Mouse (Mus musculus) skeletal muscle tissue, adult 2 months (tissue): ENCODE measurements at regions not wholly inside any gene's neighbourhood (a gene's known extent, or its start where the extent isn't known, plus 50 kb on each side); places are given as distances from the start of the nearest gene placed in this dataset.

Experiments used
- DNase-seq: peaks from one replicate; pipeline ENCODE4 v3.0.0-alpha.2; 2012; ENCODE audit warnings: low read depth, low spot score

DNA sequence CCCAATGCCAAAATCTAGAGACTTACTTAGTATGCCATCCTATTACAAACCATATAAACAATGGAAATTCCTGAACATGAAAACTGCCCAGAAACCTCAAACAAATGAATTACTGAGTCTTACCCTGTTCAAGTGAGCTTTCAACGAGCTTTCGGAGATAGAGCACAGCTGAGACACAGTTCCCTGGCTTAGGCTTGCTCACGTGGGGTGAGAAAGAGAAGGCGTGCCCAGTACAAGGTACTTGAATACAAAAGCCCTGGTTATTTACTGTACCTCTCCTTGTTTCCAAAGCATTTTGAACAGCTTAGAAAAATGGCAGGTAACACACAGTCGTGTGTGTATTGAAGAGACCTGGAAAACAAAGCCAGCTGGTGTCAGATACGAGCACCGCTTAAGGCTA is 191.8 kb upstream of the Sox9 start:
- DNase-seq = no peak

DNA sequence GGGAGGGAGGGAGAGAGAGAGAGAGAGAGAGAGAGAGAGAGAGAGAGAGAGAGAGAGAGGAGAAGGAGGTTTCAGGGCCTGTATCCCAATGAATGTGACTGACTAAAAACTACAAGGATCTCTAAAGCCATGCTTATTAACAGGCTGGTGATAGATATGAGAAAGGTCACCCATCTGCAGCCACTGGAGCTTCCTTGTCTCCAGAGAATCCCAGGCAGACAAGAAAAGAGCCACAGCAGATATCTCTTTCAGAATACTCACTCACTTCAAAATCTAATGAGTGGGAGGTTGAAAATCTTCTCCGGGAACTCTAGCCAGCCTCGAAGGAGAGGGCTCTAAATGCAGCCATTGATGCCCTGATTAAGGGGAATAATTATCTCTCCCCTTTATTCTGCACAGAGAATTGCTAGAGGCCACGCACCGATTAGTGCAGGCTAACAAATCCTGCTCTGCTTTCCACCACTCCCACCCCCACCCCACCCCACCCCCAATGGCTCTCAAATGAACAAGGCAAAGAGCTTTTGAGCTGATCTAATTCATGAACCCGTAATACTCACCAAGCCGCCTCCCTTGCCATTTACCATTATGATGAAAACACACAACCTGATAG is 189.5 kb upstream of the Sox9 start:
- DNase-seq = no peak

DNA sequence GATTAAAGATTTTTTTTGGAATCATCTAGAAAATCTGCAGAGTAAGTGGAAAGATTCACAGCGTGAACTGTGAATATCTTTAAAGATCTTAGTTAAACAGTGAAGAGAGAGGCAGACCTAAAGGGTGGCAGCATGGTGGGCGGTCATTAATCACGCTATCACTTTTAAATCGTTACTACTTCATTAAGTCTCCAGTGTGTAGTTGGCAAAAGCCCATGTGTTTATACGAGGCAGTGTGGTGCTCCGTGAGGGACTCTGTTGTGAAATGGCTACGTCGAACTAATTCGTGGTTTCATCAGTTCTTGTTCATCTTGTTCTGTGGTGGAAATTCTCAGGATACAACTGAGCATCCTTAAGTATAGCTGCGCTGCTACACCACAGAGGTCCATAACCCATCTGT is 188.2 kb upstream of the Sox9 start:
- DNase-seq = no peak

DNA sequence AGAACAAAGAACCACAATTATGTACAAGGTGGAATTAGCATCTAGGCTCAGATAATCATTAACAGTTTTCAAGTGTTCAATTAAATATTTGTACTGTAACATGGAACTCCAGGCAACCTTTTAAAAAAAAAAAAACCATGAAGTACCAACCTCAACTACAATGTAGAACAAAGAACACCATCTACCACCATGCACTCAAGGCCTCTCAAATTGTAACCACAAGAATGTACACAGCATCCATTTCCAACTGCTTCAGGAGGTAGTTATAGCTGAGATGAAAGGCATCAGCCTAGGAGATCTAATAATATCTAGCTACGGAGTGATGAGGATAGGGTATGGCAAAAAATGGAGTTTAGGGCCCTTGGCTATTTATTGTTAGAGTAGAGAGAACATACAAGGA is 174.7 kb upstream of the Sox9 start:
- DNase-seq = no peak

DNA sequence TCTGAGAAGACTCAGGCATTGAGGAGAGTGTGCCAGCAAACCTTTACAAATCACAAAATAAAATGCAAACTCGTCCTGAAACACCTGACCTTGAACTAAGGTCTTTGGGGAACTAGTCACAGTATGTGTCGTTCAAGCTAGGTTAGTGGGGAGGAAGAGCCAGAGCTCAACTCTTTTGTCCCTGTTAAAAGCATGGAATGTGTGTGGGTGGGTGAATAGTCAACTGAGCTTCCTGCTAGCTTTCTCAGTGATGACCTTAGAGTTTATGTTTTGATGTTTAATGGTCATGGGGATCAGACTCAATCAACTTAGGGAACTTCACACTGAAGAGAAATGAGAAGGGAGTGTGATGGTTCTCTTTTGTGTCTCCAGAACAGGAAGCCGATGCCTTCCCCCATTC is 172.7 kb upstream of the Sox9 start:
- DNase-seq = no peak

DNA sequence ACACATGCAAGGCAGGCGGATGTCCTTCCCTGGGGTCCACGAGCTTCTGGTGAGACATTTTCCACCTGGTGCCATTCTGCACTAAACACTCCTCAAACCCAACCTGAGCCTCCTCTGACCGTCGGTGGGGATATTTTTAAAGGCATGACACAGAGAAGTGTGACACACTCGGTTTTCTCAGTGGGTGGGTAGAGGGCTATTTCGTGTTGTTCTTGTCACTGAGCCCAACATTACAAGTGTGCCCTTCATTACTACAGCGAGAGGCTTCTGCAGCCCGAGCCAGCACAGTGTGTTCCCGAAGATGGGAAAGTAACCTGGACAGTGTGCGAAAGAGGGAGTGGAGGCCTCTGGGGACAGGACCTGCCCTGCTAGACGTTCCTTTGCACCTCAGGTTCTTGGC is 171.0 kb upstream of the Sox9 start:
- peak; percentile 46 for DNase-seq

DNA sequence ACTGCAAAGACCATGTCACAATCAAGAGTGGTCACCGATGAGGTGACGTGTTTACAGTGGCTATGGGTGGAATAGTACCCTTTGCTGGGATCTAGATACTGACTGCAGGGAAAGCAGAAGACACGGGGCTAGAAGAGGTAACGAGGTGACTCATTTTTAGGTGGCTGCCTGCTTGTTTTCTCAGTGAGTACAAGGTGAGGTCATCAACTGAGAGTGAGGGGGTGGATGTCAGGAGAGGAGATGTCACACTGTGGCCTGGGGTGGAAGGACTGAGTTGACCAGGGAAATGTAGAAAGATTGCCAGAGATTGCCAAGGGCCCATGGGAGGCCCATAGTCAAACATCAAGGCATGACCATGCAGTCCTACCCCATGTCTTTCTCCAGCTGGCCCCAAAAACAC is 166.4 kb upstream of the Sox9 start:
- DNase-seq = no peak

DNA sequence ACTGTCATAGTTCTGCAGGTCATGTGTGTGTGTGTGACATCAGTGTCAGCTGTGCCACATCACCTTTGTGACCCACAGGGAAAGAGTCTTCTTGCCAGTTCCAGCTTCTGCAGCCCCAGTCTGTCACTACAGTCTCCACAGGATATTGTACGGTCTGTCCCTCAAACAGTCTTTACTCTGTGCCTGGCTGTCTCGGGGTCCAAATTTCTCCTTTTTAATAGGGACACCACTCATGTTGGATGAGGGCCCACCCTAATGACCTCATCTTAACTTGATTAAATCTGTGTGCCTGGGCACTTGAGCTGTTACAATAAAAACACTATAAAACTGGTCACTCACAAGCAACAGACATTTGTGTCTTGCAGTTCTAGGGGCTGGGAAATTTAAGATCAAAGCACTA is 165.1 kb upstream of the Sox9 start:
- DNase-seq = no peak

DNA sequence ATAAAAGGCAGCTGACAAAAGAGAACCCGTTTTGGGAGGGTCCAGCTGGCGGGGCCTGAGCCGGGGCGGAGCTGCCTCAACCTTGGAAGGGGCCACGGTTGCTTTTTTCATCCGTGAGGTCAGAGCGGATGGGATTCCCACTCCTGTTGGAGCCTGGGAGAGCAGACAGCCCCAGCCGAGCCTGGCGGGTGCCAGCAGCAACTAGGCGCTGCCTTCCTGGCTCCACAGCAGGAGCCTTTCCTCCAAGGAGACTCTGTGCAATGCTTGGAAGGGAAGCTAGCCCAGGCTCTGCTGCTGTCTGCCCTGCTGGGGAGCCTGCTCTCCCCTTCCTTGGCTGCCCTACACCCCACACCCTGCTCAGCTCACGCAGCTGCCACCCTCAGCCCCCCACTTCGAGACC is 161.1 kb upstream of the Sox9 start:
- DNase-seq = peak; percentile 65

DNA sequence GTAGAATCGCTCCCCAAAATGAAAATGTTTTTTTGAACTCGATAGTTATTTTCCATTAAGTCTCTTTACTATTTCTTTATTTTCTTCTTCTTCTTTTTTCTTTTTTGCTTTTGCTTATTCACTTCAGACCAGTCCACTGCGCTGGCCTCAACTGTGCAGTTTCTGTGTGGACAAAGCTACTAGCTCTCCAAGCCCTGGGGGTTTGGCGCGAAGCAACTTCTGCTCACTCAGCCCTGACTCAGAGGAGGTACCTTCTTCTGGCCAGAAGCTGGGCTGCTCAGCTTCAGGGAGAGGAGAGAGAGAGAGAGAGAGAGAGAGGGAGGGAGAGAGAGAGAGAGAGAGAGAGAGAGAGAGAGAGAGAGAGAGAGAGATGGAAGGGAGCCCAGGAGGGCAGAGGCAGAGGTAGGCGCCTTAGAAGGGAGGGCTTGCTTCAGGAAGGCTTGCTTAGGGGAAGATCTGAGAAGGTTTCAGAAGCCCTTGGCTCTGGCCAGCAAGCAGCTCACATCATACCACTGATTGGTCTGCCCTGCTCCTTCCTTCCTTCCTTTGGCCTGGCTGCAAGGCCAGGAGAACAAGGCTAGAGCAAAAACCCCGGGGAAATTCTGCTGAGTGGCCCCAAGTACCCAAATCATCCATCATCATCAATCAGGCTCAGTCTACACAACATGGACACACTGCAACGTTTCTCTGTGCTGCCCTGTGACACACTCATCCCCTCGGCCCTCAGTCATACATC is 160.5 kb upstream of the Sox9 start:
- DNase-seq = peak; percentile 22

DNA sequence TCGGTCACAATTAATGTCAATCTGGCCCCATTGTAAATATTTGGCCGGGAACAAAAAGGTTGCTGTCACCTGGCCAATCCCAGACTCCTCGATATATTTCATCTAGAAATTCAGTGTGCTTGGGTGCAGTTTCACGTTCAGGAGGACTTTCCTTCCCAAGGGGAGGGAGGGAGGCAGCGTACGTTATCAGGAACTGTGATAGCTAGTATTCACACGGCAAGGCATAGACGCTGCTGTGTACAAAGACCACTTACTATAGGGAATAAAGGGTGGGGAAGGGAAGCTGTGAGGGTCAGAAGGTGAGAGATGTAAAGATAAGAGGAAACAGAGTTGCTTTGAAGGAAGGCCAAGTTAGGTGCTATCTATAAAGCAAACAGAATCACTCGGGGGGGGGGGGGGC is 132.7 kb upstream of the Sox9 start:
- DNase-seq = no peak

DNA sequence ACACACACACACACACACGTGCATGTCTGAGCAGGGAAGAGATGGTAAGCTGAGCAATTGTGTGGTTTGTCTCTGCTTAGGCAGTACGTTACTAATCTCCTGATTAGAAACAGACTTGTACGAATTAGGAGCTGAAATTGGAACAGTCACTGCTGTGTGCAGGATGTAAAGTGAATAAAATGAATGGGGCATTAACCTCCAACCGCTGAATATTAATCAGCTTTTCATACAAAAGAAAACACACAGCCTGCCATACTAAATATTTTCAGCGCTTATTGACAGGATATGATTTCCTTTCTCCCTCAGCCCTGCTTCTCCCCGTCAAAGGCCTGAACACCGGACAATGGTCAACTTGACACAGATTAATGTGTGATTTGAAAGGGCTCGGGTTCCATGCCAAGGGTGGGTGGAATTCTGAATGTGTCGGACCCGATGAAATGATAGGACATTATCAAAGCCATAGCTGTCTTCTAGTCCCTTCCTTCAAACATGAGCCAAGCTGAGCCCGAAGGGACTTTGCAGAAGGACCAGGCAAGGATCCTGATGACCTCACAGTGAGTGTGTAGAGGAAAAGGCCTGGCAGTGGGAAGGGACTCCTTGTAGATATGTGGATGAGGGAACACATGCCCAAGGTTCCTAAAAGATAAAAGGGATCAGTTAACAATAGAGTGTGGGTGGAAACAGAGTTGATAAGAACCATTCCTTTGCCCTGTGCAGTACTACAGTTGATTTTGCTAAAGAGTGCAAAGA is 124.4 kb upstream of the Sox9 start:
- DNase-seq = no peak

DNA sequence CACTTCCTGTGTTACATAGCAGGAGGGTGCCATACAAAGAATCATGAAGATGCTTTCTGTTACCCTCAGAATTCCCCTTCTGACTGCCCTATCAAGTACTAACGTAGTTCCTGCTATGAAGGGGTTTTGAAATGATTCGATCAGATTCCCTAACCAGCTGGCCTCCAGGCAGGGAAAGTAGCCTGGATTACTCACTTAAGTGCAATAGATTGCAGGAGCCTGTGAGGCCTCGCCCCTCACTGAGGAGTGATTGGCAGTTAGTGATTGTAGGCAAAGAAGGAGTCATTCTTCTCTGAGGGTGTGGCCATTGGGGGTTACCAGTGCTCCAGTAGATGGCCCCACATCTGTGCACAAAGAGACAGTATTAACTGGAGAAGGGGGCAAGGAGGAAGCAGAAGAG is 122.1 kb upstream of the Sox9 start:
- no peak for DNase-seq

DNA sequence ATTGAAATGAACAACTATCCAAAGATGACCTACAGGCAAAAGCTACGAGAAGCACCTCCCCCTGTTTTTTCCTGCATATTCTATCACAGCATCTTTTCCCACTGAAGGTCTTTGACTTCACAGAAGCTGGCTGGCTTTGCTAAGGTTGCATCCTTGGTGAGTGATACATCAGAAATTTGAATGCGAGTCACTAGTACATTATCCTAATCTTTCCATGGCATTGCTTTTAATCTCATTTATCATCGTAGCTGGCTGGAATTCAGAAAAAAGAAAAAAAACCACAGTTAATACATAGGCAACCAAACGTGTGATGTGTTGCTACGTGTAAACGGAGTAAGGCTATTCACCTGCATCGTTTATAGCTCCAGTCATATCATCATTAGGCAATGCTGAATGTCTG is 120.6 kb upstream of the Sox9 start:
- DNase-seq = no peak

DNA sequence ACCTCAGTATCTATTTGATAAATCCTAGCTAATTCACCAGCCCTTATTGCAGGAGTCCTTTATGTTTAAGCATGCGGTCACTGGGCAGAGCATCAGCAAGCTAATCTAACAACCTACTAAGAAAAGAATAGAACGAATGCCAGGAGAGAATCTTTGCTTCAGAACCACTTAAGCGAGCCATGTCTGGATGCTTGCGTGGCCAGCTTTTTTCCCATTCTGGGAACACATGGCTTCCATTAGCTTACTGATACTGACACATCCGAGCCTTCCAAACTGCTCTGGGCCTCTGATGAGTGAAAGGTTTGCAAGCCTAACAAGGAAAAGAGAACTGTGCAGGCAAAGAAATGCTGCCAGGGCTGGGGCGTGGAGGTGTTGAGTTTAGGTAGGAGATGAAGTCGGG is 114.7 kb upstream of the Sox9 start:
- no peak for DNase-seq

DNA sequence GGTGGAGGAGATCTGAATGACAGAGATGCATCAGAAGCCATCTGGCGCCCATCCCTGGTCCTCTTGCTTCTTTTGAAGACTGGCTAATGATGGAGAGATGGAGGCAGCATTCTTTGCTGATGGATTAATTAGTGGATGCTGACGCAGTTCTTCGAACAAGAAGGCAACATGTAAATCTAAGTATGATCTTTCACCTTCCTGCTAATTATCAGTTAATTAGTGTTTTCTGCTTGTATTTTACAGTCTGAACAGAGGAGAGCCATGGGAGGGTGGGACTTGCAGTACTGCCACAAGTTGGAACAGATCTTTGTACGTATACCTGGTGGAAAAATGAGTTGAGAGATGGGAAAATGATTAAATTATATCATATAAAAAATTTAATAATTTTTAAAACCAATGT is 109.9 kb upstream of the Sox9 start:
- DNase-seq = no peak

DNA sequence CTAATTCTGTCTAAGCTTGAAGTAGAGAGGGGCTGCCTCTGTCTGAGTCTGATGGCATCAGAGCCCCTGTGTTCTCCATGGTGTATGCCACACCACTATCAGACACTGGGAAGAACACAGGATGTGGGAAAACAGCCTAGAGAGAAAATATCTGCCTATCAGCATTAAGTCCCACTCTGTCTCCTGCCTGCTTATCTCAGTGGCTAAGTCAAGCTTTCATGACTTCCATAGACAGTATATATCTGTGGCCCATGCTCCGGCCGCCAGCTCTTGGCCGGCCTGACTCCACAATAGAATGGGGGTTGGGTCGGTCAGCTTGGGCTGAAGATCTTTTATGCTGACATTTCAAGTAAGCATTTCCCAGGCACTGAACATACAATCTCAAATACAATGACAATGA is 92.0 kb upstream of the Sox9 start:
- DNase-seq = no peak

DNA sequence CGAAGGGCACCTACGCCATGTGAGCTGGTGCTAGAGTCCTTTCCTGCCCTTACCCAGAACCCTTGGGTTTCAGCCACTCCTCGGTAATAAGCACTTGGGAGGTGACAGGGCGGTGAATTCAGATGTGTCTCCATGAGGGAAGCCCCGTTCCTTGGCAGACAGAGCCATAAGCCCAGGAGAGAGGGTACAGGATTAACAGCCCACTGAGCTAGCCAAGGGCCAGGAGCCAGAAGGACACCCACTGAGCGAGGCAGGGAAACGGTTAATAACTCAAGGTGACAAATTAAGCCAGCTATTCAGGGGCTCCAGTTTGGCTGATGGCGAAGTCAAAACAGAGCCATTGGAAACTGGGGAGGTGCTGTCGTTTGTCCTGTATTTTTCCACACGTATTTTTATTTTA is 75.9 kb upstream of the Sox9 start:
- DNase-seq = no peak

DNA sequence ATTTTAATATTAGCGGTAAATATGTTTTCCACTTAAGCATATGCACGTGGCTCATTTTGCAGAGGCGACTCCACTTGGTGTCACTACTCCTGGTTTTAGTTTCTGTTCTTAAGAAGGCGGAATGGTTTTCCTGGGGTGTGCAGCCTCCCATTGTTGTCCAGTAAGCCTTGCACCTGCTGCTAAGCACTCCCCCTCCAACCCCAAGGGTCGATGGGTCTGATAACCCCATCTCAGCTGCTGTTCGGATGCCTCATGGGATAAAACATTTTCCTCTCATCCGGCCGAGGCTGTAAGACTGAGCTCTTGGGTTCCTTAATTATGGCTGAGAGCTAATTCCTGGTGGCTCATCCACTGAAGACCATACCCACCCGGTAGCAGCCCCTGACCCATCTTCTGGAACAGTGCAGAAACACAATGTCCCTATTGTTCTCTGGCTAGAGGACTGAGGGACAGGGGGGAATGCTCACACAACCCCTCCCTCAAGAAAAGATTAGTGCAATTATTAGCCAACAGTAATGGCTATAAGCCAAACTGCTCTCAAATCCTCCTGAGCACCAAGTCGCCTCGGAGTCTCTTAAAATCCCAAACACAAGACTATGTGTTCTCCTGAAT is 73.8 kb upstream of the Sox9 start:
- DNase-seq = no peak

DNA sequence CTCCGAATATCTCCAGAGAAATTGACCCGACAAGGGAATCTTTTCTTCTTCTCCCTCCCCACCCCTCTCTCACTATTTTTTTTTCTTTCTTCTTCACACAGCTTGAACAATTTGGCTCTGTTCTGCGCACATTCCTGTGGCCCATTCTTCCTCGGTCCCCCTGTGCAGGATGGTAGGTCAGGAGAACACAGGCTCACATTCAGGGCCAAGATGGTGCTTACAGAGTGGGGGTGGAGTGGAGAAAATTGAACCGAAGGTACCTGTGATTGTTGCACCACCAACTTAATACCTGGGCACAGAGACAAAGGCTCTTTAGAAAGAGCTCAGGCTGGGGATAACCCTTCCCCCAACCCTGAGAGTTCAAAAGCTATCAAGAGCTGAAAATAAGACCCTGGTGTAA is 70.4 kb upstream of the Sox9 start:
- DNase-seq = no peak

DNA sequence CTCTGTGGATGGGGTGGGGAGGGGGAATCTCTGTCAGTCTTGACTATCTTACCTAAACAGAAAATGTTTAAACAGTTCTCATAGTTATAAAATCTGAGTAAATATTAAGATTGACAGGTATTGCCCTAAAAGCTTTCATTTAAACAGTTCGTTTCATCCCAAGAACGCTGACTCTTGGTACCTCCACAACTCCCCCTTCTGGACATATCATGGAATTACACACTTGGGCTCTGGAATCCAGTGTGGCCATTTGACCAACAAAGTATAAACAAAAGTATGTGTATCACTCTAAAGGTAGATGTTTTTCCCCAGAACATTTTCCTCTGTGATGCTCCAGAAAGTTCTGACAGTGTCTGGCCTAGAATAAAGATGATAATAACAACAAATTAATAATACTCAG is 63.5 kb upstream of the Sox9 start:
- DNase-seq = no peak

DNA sequence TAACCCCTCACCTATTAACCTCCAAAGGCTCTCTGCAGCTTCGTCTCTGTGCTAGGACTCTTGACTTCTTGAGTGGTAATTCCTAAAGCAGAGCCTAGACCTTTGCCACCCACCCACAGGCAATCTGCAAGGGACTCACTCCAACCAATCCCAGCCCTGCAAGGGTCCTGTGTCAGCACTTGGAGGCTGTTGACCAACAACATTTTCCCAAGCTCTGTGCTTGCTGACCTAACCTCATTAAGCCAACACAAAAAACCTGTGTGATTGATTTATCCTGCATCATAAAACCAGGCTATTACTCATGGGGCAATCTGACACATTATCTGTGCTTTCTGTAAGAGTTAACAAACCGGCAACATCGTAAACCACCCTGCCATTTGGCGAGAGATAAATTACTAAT is 61.4 kb upstream of the Sox9 start:
- no peak for DNase-seq

DNA sequence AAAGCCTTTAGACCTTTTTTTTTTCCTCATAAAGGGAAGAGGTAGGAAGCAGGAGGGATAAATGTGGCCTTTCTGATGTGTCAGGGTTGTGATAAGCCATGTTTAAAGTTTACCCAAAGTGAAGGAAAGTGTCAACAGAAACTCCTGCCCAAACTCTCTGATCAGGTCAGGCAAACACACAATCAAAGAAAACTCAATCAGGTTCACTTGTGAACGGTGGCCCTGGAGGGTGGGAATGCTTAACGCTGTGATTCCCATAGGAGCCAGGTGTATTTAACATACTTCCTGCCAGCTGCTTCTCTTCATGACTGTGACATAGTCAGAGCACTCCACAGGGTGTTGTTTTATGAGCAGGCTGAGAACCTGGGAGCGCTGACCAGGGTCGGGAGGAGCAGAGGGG is 59.1 kb upstream of the Sox9 start:
- no peak for DNase-seq
